Mouse (Mus musculus) layer of hippocampus, adult 8-10 months (tissue): ENCODE results near the gene Fam166a. TPM values are rescaled to one million over a fixed set of nuclear protein-coding genes. Genes with fewer than 3 reads are reported as not detected.
A peak's percentile ranks its signal among the peaks of the same experiment; 100 is the strongest.

Source experiments
- DNase-seq, 2 experiments: peaks; one replicate each; pipeline ENCODE4 v3.0.0; 2022; ENCODE audit warnings: low spot score in 2 of 2
- total RNA-seq, 4 experiments: library from RNA; stranded (reverse); gene quantifications; 2 replicates each; pipeline ENCODE4 v1.2.4; 2022

Fam166a gene
- total RNA-seq, 4 experiments from 2014 or later = not detected

DNA sequence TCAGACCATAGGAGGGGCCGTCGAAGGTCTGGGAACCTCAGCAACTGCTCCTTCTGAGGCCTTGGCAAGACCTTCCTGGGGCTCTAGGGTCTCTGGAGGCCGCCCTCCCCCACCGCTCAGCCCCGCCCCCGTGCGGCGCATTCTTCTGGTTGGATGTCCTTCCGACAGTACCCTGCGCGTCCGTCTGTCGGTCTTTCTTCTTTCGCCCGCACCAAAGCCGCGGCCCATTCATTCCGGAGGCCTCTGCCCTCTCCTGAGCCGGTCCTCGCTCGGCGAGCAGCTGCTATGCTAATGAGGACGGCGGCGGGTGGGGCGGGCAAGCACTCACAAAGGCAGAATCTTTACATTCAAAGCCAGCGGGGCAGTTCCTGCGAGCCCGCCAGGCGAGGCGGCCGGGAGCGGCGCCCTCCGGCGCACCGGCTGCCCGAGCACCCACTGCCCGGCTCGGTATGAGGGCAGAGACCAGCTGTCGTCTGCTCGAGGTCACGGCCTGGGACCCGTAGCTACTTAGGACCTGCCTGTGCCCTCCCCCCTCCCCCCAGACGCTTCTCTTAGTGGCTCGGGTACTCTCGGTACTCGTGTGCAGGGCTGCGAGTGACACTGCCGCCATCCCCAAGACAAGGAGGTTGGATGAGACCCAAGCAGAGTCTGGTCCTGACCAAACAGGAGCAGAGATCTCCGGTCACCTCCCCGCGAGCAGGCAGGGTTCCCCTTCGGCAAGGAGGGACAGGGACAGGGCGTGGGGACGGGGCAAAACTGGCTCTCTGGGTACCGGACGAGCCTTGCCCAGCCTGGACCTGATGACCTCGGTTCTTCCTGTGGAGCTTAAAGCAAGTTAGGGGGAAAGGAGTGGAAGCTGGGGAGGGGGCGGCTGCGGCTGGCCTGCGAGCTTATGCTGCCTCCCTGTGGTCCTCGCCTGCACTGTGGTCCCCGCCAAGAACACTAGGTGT lies 32.6 kb upstream of the Fam166a start:
- no peak for DNase-seq

DNA sequence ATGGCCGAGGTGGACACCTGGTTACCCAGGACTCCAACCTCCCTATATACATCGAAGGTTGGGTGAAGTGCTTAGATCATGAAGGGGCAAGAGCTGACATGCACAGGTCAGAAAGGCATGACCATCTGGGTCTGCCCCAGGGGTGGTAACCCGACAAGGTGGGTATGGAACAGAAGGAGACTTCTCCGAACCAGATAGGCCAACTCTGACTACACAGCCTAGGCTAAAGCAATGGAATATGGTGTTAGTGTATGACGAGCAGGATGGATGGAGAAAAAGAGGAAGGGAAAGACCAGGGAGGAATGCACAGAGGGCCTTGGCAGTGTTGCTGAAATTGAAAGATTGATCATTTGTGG lies 32.0 kb upstream of the Fam166a start:
- DNase-seq = no peak

DNA sequence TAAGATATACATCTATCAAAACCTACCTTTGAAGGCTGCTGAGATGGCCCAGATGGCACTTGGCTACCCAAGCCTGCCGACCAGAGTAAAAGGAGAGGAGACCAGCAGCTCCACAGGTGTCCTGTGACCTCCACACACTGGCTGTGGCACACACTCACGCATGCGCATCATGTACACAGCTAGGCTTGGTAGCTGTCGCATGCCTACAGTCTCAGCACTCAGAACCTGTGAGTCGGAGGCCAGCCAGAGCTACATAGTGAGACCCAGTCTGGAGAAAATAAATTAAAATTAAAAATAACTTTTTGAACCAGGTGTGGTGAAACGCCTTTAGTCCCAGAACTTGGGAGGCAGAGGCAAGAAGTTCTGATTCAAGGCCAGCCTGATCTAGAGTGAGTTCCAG lies 30.7 kb upstream of the Fam166a start:
- DNase-seq = no peak

- DNase-seq = peak; percentile 71 to 79
Observed at GRCm38 (mm10) chr2:25193330-25193770, 25.2 kb upstream of the Fam166a start.

- DNase-seq = no peak
Observed at GRCm38 (mm10) chr2:25194006-25194405, 24.5 kb upstream of the Fam166a start.

GRCm38 (mm10) chr2:25194486-25195171 lies 23.9 kb upstream of the Fam166a start:
- no peak for DNase-seq

GRCm38 (mm10) chr2:25195211-25196156 lies 23.1 kb upstream of the Fam166a start:
- DNase-seq = no peak

DNA sequence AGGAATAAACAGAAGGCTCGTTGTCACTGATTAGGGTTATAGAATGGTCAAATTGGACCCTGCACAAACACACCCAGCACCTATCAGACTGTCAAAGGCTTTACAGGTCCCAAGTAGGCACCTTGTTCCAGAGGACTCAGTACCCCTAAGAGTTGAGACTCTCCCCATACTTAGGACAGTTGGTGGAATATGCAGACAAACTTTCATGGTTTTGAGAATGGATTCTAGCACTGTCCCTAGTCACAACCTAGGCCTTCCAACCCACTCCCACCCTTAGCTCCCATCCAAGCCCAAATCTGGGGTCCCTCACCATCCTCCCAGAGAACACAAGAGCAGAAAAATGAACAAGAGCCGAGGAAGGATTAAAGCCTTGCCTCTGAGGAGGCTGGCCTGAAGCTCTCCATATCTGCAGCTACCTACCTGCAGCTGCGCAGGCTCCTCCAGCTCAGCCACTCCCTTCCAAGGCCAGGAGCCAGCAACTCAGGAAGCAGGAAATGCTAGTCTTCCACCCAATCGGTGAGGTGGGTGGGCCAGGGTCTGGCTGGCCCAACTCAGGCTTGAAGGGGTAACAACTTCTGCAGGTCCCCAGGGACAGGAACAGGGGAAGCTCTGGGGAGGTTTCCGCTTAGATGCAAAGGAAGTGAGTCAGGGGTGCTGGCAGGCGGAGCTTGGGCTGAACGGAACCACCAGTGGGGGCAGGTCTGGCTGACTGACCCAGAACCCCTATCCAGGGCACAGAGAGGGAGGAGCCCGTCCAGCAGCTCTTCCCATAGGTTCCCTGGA lies 22.2 kb upstream of the Fam166a start, which contains the start of gene Tor4a:
Gene Tor4a, minus strand, starts transcription at position 715 of the 783 bp plus-strand sequence.
- no peak for DNase-seq

DNA sequence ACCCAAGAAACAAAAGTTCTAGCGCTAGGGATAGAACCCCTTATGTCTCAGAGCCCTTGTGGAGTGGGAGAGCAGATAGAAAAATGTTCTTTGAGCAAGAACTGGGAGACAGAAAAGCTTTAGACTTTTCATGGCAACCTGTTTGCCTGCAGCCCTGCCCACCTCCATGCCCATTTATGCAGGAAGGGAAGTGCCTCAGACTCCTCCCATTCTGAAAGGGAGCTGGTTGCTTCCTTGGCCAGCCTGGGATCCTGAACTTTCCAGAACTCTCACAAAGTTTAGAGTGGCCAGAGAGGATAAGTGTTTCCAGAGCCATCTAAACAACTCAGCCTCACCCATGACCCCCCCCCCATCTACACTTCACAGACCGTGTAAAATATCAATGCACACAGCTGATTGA lies 21.4 kb upstream of the Fam166a start:
- no peak for DNase-seq

GRCm38 (mm10) chr2:25197946-25198345 lies 20.6 kb upstream of the Fam166a start:
- DNase-seq = no peak

GRCm38 (mm10) chr2:25200631-25201030 lies 17.9 kb upstream of the Fam166a start:
- no peak for DNase-seq

- no peak for DNase-seq
Observed at GRCm38 (mm10) chr2:25203631-25204214, 14.8 kb upstream of the Fam166a start.

DNA sequence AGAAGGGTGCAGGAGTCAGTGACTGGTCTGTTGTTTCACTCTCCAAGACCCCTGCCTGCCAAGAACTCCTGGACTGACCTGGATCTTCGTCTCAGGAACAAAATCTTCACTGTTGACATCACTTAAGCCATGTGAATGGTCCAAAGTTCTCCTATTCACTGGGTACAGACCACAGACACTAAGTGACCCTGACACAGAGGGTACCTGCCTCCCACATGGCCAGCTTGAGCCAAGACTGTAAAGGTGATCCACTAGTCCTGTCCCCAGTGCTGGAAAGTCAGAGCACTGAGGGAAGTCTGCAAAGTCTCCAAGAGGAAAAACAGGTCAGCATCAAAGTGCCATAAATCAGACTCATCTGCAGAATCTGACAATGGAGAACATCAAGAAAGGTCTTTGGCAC lies 11.0 kb upstream of the Fam166a start:
- DNase-seq = no peak

- DNase-seq = no peak
Observed at GRCm38 (mm10) chr2:25210686-25211085, 7.9 kb upstream of the Fam166a start.

- peak; percentile 75 to 80 for DNase-seq
Observed at GRCm38 (mm10) chr2:25211121-25211670, 7.3 kb upstream of the Fam166a start, which contains the start of gene Nelfb. TSS of gene Nelfb (minus strand) at chr2:25211489.

- no peak for DNase-seq
Observed at GRCm38 (mm10) chr2:25213266-25213865, 5.2 kb upstream of the Fam166a start.

DNA sequence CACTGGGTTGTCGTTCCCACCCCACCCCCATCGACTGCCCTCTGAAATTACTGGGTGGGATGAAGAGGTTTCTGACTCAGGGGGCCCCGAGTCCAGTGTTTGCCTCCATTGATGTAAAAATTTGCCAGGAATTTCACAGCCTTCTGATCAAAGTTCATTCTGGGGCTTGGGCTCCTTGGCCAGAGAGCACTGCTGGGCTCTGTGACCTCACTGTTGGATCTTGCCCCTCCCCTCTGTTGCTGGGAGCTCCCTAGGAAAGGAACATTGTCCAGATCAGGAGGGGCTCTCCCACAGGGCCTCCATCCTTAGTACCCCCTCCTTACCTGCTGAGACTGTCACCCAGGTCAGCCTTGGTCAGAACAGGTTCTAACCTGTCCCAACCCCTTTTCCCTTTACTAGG lies 4.1 kb upstream of the Fam166a start, which contains the start of gene Stpg3:
Gene Stpg3, minus strand, starts transcription at position 194 of the 400 bp plus-strand sequence.
- DNase-seq = no peak

DNA sequence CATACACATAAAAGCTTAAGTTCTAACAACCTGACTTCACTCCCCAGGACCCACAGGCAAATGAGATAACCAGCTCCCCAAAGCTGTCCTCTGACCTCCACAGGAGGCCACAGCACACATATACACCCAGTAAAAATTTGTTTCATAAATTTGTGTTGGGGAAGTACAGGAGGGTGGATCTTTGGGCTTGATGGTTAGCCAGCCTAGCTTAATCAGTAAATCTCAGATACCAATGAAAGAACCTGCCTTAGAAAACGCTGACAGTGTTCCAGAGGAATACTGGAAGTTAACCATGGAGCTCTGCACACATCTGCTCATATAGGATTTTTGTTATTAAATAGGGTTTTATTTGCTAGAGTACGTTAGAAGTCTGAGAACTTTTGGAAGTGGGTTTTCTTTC lies 879 bp upstream of the Fam166a start:
- DNase-seq = no peak

GRCm38 (mm10) chr2:25221331-25221772 lies 2.8 kb downstream of the Fam166a start:
- DNase-seq = no peak
